Mouse (Mus musculus): ENCODE data around the gene Ttc39b.

Ttc39b gene

DNA sequence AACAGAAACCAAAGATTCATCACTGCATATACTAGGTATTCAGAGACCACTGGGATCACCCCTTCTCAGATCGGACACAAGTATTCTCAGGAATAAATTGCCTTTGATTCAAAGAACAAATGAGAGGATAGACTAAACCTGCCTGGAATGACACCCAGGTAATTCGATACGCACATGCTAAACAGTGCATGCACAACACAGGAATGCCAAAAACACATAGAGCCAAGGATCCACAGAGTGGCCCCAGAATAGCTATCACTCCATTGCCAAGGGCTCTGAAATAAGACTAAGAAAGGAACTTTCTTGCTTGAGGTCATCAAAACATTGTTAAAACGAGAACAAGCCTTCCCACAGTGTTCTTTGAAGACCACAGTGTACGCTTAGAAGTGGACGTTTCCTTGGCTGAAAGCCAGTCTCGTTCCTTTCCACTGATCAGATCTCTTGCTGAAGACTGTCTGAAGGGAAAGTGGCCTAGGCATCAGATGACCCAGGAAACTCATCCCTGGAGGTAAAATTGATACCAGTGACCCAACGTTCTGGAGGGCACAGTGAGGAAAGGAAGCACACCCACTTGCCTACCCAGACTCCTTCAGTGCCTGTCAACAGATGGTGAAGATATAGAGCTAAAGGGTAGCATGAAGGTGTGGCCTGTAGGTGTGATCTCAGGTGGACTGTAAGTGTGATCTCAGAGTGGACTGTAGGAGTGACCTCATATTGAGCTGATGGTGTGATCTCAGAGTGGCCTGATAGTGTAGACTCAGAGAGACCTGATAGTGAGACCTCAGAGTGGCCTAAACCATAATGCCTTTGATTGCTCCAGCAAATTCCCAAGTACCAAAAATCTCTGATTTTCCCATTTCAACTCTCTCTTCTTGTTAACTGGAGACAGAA is 141.6 kb downstream of the Ttc39b start:
- DNase-seq: no peak

DNA sequence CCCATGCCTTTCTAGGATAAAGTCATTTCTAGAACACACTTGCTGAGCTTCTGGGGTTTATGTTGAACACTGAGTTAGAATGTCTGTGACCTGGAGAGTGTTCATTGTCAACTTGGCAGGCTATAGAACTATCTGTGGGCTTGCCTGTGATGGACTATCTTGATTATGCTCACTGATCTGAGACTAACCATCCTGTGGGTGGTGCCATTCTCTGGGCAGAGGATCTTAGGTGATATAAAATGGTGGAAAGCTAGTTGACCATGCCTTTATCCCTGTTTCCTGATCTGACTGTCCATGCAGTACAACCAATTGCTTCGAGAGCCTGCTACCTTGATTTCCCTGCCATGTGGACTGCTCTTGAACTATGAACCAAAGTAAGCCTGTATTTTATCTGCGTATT is 146.6 kb downstream of the Ttc39b start:
- DNase-seq: no peak

DNA sequence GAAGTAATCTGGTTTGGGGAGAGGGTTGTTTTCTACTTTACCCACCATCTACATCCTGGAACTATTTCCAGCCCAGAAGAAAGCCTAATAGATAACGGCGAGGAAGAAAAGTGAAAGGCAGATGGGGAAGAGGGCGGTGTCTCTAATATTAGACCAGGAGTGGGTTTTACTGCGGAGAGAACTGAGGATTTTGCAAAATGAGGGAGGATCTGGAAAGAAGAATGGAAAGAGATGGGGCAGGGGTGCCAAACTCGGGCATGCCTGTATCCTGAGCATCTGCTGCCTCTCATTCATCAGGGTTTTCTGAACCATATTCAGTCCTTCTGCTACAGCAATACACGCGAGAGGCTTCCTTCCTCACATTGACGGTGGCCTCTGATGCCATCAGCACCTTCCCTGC is 149.1 kb downstream of the Ttc39b start:
- DNase-seq: peak; percentile 19

- no peak for DNase-seq
Observed at GRCm38 (mm10) chr4:83172278-83172677, 151.8 kb downstream of the Ttc39b start.

- no peak for DNase-seq
Observed at GRCm38 (mm10) chr4:83170741-83171140, 153.3 kb downstream of the Ttc39b start.
